Mouse (Mus musculus): ENCODE results near the gene Zdhhc24. TPM values are rescaled to one million over a fixed set of nuclear protein-coding genes. Genes with fewer than 3 reads are reported as not detected.

Gene Zdhhc24
- polyA plus RNA-seq, 1 experiment from 2014 or later = 7.2 TPM

DNA sequence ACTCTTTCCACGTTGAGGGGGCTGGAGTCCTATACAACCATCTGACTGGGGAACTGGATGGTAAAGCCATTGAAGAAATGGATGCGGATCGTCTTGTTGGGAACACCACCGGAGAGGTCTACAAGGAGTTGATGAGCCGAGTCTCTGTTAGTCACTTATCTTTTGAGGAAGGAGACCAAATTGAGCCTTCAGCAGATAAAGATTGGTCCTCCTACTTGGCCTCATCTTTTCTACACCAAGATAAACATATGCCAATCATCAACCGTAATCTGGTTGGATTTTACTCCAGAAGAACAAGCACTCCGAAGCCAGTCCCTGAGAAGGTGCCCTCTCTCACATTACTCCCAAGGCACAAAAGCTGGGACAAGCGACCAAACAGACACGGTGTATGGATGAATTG, 37.6 kb upstream of the Zdhhc24 start:
- Histone ChIP-seq H3K9ac (ENCODE audit: low read length) (no peak overlapping the region), H3K9me3 (ENCODE audit: control insufficient read depth, low read length) (no peaks in the 10 kb centered on the region), H3K36me3 (ENCODE audit: control insufficient read depth, insufficient read depth, low read length) (0 out of 2 replicates have a peak, but pooled peaks cover 2% of the 10 kb centered on the region), H3K27ac (replicated peaks in 1 of 2; ENCODE audit: control insufficient read depth in 1 of 2, insufficient read depth in 1 of 2, low read depth in 2 of 2, low read length in 2 of 2) (no peak overlapping the region), H3K4me2 (ENCODE audit: low read length) (no peak overlapping the region), H3K4me3 (ENCODE audit: control insufficient read depth in 1 of 2, insufficient read depth in 1 of 2, low read depth in 1 of 2, low read length in 2 of 2) (no peak overlapping the region), H3K27me3 (ENCODE audit: control insufficient read depth, insufficient read depth, low read length) (peaks cover 26% of the 10 kb centered on the region), H3K4me1 (ENCODE audit: control insufficient read depth in 2 of 2, insufficient read depth in 2 of 2, low read length in 2 of 2) (peaks cover 3 to 11% of the 10 kb centered on the region in 2 experiments; a peak in 3 of 4 replicates)
- ATAC-seq (ENCODE audit: insufficient number of reproducible peaks, insufficient read depth, low FRiP score, low read depth) = no peak
- 72% methylated on average over 9 of the region's 9 CpGs for WGBS

DNA sequence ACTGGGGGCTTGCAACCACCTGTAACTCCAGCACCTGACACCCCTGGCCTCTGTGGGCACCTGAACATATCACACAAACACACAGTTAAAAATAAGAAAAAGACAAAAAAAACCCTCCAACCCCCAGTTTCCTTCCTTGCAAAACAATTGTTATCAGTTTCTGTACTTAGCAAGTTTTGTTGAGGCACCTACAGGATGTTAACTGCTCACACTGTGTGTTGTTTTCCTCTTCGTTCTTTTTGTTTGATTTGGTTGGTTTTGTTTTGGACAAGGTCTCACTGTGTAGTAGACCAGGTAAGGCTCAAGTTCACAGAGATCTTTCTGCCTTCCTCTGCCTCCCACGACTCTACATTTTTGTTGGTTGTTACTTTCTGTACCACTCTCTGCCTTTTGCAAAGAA, 35.9 kb upstream of the Zdhhc24 start:
- Histone ChIP-seq H3K27ac (replicated peaks in 1 of 2; ENCODE audit: control insufficient read depth in 1 of 2, insufficient read depth in 1 of 2, low read depth in 2 of 2, low read length in 2 of 2) (no peak overlapping the region), H3K4me1 (ENCODE audit: control insufficient read depth in 2 of 2, insufficient read depth in 2 of 2, low read length in 2 of 2) (peaks cover 3 to 11% of the 10 kb centered on the region in 2 experiments; a peak in 3 of 4 replicates), H3K36me3 (ENCODE audit: control insufficient read depth, insufficient read depth, low read length) (no peaks in the 10 kb centered on the region), H3K4me2 (ENCODE audit: low read length) (no peak overlapping the region), H3K4me3 (ENCODE audit: control insufficient read depth in 1 of 2, insufficient read depth in 1 of 2, low read depth in 1 of 2, low read length in 2 of 2) (no peak overlapping the region), H3K27me3 (ENCODE audit: control insufficient read depth, insufficient read depth, low read length) (peaks cover 26% of the 10 kb centered on the region), H3K9me3 (ENCODE audit: control insufficient read depth, low read length) (no peaks in the 10 kb centered on the region), H3K9ac (ENCODE audit: low read length) (no peak overlapping the region)
- WGBS = 45% methylated on average over 2 of the region's 2 CpGs
- no peak for ATAC-seq (ENCODE audit: insufficient number of reproducible peaks, insufficient read depth, low FRiP score, low read depth)

DNA sequence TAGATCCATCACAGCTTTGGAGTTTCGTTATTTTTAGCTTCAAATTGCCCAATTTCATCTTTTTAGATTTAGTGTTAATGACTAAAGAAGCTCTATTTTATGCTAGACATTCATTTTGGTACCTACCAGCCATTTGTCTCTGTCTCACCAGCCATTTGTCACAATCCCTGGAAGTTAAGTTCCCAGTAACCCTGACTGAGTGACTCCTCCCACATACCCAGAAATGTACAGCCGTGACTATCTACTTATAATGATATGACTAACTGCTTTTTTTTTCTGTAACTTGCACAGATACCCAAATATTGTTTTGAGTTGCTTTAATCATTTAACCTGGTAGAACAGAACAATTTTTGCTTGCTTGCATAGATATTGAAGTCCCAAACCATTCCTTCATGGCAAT, 32.6 kb upstream of the Zdhhc24 start:
- H3K36me3 ChIP-seq (ENCODE audit: control insufficient read depth, insufficient read depth, low read length) = no peaks in the 10 kb centered on the region
- no peak overlapping the region for H3K4me2 ChIP-seq (ENCODE audit: low read length)
- peaks cover 17% of the 10 kb centered on the region for H3K27me3 ChIP-seq (ENCODE audit: control insufficient read depth, insufficient read depth, low read length)
- no peak overlapping the region for H3K4me3 ChIP-seq (ENCODE audit: control insufficient read depth in 1 of 2, insufficient read depth in 1 of 2, low read depth in 1 of 2, low read length in 2 of 2)
- no peaks in the 10 kb centered on the region for H3K4me1 ChIP-seq (ENCODE audit: control insufficient read depth in 2 of 2, insufficient read depth in 2 of 2, low read length in 2 of 2)
- H3K9me3 ChIP-seq (ENCODE audit: control insufficient read depth, low read length) = no peaks in the 10 kb centered on the region
- no peak for ATAC-seq (ENCODE audit: insufficient number of reproducible peaks, insufficient read depth, low FRiP score, low read depth)
- H3K27ac ChIP-seq (replicated peaks in 1 of 2; ENCODE audit: control insufficient read depth in 1 of 2, insufficient read depth in 1 of 2, low read depth in 2 of 2, low read length in 2 of 2) = no peak overlapping the region
- WGBS = 59% methylated on average over 2 of the region's 2 CpGs
- no peak overlapping the region for H3K9ac ChIP-seq (ENCODE audit: low read length)

DNA sequence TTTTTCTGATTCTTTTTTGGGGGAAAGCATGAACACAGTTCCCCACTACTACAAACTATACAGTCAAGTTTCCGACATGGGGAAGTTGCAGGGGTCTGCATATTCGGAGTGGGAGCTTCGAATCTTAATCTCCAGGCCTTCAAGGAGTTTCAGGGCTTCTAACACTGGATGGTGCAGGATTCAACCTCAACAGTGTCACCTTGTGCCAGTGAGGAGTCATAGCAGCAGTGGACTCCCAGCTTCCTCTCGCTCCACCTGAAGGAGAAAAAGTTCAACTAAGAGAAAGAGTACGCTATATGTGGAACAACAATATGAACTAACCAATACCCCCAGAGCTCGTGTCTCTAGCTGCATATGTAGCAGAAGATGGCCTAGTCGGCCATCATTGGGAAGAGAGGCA, 31.0 kb upstream of the Zdhhc24 start:
- Histone ChIP-seq H3K36me3 (ENCODE audit: control insufficient read depth, insufficient read depth, low read length) (no peaks in the 10 kb centered on the region), H3K27me3 (ENCODE audit: control insufficient read depth, insufficient read depth, low read length) (peaks cover 1% of the 10 kb centered on the region), H3K4me2 (ENCODE audit: low read length) (no peak overlapping the region), H3K4me3 (ENCODE audit: control insufficient read depth in 1 of 2, insufficient read depth in 1 of 2, low read depth in 1 of 2, low read length in 2 of 2) (no peak overlapping the region), H3K27ac (replicated peaks in 1 of 2; ENCODE audit: control insufficient read depth in 1 of 2, insufficient read depth in 1 of 2, low read depth in 2 of 2, low read length in 2 of 2) (no peak overlapping the region), H3K9ac (ENCODE audit: low read length) (no peak overlapping the region), H3K4me1 (ENCODE audit: control insufficient read depth in 2 of 2, insufficient read depth in 2 of 2, low read length in 2 of 2) (no peaks in the 10 kb centered on the region), H3K9me3 (ENCODE audit: control insufficient read depth, low read length) (no peaks in the 10 kb centered on the region)
- ATAC-seq (ENCODE audit: insufficient number of reproducible peaks, insufficient read depth, low FRiP score, low read depth) = no peak
- WGBS = 23% methylated on average over 7 of the region's 7 CpGs

DNA sequence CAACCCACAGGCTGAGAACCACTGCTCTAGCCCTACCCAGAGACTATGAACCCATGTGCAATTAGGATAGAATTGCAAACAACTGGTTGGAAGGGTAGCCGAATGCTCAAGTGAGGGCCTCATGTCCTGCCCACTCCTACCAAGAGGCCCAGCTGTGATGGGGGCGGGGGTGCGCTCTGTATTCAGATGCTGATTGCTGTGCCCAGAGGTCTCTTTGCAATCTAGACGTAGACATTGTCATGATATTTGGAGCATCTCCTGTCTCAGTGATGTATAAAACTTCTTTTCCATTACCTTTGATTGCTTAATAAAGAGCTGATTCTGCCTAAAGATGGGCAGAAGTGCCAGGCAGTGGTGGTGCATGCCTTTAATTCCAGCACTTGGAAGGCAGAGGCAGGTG, 28.7 kb upstream of the Zdhhc24 start:
- H3K36me3 ChIP-seq (ENCODE audit: control insufficient read depth, insufficient read depth, low read length) = no peaks in the 10 kb centered on the region
- WGBS = 55% methylated on average over 4 of the region's 4 CpGs
- no peak overlapping the region for H3K4me2 ChIP-seq (ENCODE audit: low read length)
- no peak overlapping the region for H3K4me3 ChIP-seq (ENCODE audit: control insufficient read depth in 1 of 2, insufficient read depth in 1 of 2, low read depth in 1 of 2, low read length in 2 of 2)
- peaks cover 0 to 3% of the 10 kb centered on the region in 2 experiments; a peak in 1 of 4 replicates for H3K4me1 ChIP-seq (ENCODE audit: control insufficient read depth in 2 of 2, insufficient read depth in 2 of 2, low read length in 2 of 2)
- no peaks in the 10 kb centered on the region for H3K9me3 ChIP-seq (ENCODE audit: control insufficient read depth, low read length)
- H3K27ac ChIP-seq (replicated peaks in 1 of 2; ENCODE audit: control insufficient read depth in 1 of 2, insufficient read depth in 1 of 2, low read depth in 2 of 2, low read length in 2 of 2) = no peak overlapping the region
- no peak overlapping the region for H3K9ac ChIP-seq (ENCODE audit: low read length)
- H3K27me3 ChIP-seq (ENCODE audit: control insufficient read depth, insufficient read depth, low read length) = no peaks in the 10 kb centered on the region; the same call in 1 of the 2 replicates
- ATAC-seq (ENCODE audit: insufficient number of reproducible peaks, insufficient read depth, low FRiP score, low read depth) = no peak

DNA sequence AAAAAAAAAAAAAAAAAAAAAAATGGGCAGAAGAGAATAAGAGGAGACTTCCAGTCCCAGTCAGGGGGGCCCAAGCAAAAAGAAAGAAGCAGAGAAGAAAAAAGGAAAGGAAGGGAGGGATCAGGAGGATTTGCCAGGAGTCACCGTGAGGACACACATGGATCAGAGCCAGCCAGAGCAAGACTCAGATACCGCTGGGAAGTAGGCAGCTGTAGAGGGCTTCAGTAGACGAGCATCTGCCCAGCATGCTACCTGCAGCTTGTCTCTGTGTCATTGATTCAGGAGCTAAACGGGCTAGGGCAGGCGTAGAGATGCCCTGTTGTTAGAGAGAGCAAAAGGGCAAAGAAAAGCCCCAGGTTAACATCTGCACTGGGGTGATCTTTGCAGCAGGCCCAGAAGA, 28.2 kb upstream of the Zdhhc24 start:
- ATAC-seq (ENCODE audit: insufficient number of reproducible peaks, insufficient read depth, low FRiP score, low read depth) = no peak
- no peaks in the 10 kb centered on the region for H3K36me3 ChIP-seq (ENCODE audit: control insufficient read depth, insufficient read depth, low read length)
- 38% methylated on average over 5 of the region's 5 CpGs for WGBS

DNA sequence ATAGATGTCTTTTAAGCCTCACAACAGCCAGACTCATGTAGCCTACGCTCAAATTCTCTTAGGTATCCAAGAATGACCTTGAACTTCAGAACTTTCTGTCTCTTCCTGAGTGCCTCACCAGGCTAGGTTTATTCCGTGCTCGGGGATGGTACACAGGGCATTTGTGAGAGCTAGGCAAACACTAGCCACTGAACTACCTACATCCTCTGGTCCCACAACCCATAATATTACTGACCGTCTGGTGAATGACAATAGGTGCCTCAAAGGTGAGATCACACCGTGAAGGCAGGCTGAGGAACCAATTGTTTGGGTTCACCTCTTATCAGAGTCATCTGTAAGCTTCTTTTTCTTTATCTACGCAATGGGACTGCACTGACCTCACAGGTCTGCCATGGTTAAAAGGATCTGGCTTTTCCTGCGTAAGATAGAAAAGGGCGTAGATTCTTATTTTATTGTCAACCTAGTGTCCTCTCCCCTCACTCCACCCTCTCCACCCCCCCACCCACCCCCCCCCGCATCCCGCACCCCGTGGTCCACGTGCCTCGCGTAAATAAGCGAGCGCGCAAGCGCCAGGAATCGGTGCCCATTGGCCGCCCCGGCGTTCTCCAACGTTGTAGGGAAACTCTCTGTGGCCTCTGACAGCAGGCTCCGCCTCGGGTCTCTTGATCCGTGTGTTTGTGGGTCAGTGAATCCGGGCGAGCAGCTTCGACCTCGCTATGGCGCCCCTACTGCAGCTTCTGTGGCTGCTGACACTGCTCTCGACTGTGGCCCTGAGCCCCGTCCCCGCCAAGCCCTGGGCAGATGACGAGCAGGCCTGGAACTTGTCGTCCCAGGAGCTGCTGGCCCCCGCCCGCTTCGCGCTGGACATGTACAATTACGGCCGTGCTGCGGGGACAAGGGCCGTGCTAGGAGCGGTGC, 23.7 kb upstream of the Zdhhc24 start, which contains the start of gene Ctsf:
Gene Ctsf (plus strand): TSS at position 579 of the 918 bp plus-strand sequence.
- no peaks in the 10 kb centered on the region for H3K27me3 ChIP-seq (ENCODE audit: control insufficient read depth, insufficient read depth, low read length)
- H3K4me3 ChIP-seq (ENCODE audit: control insufficient read depth in 1 of 2, insufficient read depth in 1 of 2, low read depth in 1 of 2, low read length in 2 of 2) = peak within 1 kb of the TSS; percentile 65 to 91
- H3K9ac ChIP-seq (ENCODE audit: low read length) = peak within 1 kb of the TSS; percentile 80
- H3K4me2 ChIP-seq (ENCODE audit: low read length) = peak within 1 kb of the TSS; percentile 96
- H3K4me1 ChIP-seq (ENCODE audit: control insufficient read depth in 2 of 2, insufficient read depth in 2 of 2, low read length in 2 of 2) = peaks cover 3 to 6% of the 10 kb centered on the region in 2 experiments; a peak in 2 of 4 replicates
- 3% methylated on average over 45 of the region's 45 CpGs for WGBS
- H3K27ac ChIP-seq (replicated peaks in 1 of 2; ENCODE audit: control insufficient read depth in 1 of 2, insufficient read depth in 1 of 2, low read depth in 2 of 2, low read length in 2 of 2) = peak within 1 kb of the TSS; percentile 44 to 57; a peak in 2 of 4 replicates
- no peaks in the 10 kb centered on the region for H3K36me3 ChIP-seq (ENCODE audit: control insufficient read depth, insufficient read depth, low read length)
- ATAC-seq (ENCODE audit: insufficient number of reproducible peaks, insufficient read depth, low FRiP score, low read depth) = peak; percentile 82; the same call in 1 of the 2 replicates
- H3K9me3 ChIP-seq (ENCODE audit: control insufficient read depth, low read length) = no peaks in the 10 kb centered on the region

More for the DNA sequence above, 28.2 kb upstream of the Zdhhc24 start:
- Histone ChIP-seq H3K4me1 (ENCODE audit: control insufficient read depth in 2 of 2, insufficient read depth in 2 of 2, low read length in 2 of 2) (peaks cover under 1 to 3% of the 10 kb centered on the region in 2 experiments; a peak in 2 of 4 replicates), H3K27me3 (ENCODE audit: control insufficient read depth, insufficient read depth, low read length) (no peaks in the 10 kb centered on the region; the same call in 1 of the 2 replicates), H3K9me3 (ENCODE audit: control insufficient read depth, low read length) (no peaks in the 10 kb centered on the region), H3K4me3 (ENCODE audit: control insufficient read depth in 1 of 2, insufficient read depth in 1 of 2, low read depth in 1 of 2, low read length in 2 of 2) (no peak overlapping the region), H3K27ac (replicated peaks in 1 of 2; ENCODE audit: control insufficient read depth in 1 of 2, insufficient read depth in 1 of 2, low read depth in 2 of 2, low read length in 2 of 2) (no peak overlapping the region), H3K9ac (ENCODE audit: low read length) (no peak overlapping the region), H3K4me2 (ENCODE audit: low read length) (no peak overlapping the region)
